Mouse (Mus musculus): ENCODE data around the gene Cpsf3.

Gene Cpsf3

GRCm38 (mm10) chr12:21284761-21285441 lies at the start of gene Cpsf3:
Gene Cpsf3 (plus strand): TSS chr12:21285391.
- in situ Hi-C loops (cut with MboI): no loop called here

- in situ Hi-C loops (cut with MboI): no loop called here
Observed at GRCm38 (mm10) chr12:21241965-21242364, 43.2 kb upstream of the Cpsf3 start.

DNA sequence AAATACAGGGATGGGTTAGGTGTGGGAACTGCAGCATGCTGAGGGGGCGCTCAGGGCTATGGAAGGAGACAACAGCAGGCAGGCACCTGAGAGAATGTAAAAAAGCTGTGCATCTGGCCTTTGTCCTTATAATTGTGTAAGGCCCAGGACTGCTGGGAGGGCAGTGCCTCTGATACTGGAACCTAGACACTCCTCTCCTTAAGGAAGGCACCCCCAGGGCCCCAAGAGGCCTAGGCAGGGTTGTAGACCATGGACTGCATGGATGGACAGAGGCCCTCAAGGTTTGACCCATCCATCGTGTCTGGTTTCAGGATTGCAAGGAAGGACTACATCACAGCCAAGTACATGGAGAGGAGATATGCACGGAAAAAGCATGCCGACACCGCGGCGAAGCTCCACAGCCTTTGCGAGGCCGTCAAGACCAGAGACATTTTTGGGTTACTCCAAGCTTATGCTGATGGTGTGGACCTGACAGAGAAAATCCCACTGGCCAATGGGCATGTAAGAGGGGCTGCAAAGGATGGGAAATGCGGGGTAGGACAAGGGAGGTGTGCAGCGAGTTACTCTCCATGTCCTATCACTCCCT lies 40.7 kb upstream of the Cpsf3 start:
- in situ Hi-C loops (cut with MboI): no loop called here

GRCm38 (mm10) chr12:21247711-21248392 lies 37.3 kb upstream of the Cpsf3 start:
- in situ Hi-C loops (cut with MboI): no loop called here

DNA sequence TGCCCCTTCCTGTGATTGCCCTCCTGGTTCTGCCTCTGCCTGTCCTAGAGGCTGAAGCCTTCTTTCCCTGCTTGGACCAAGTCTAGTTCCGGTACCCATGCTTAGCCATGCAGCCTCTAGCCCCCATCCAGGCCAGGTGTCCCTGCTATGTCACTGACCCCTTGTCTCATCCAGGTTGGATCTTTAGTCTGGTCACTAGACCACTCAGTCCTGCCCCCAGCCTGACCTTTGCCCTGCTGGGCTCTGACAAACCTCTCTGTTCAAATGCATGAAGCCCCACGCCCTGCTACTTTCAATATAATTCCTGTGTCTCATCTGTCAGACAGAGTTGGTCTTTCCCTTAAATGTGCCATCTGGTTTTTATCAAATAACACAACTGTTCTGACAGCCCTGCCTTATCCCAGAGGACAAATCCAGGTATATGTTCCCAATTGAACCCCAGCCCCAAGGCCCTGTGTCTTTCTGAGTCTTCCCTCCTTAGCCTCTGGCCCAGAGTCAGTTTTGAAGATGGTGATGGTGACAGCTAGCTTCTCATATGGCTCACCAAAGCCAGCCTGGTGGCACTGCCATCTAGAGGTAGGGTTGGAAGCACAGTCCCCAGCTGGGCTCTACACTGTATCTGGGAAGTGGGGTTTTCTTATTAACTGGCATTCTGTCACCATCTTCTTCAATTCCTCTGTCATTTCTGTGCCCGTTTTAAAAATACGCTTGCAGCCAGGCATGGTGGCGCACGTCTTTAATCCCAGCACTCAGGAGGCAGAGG lies 24.5 kb upstream of the Cpsf3 start:
- in situ Hi-C loops (cut with MboI): no loop called here

DNA sequence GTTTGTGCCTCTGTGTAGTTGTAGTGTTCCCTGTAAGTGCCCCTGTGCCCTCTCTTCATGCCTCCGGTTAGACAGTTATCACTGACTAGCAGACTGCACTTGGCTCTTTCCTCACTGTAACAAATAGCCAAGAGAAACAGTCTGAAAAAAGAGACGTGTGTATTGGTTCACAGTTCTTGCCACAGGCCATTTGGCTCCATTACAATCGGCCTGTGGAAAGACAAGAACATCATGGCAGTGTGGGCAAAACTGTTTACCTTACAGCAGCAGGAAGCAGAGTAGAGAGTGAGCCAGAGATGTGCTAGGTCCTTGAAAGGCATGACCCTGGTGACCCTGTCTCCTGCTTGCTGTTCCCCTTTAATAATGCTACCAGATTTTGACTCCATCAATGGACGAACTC lies 23.7 kb upstream of the Cpsf3 start:
- in situ Hi-C loops (cut with MboI): no loop called here

GRCm38 (mm10) chr12:21263256-21263655 lies 21.9 kb upstream of the Cpsf3 start:
- in situ Hi-C loops (cut with MboI): no loop called here

DNA sequence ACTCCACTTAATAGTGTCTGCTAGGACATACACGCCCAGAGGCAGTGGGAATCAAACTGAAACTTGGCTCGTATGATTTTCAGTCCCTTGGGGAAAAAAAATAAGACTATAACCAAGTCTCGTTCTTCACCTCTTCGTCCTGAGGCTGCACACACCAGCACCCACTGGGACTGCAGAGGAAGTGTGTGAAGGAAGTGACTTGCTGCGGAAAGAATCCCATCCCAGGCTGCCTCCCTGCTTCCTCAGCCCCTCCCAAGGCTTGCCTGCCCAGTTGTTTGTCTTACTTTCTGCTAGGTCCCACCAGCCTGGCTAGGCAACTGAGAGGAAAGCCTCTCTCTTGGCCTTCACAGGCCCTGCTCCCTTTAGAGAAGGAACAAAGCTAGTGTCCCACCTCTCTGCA lies 20.9 kb upstream of the Cpsf3 start:
- in situ Hi-C loops (cut with MboI): no loop called here

GRCm38 (mm10) chr12:21264970-21265369 lies 20.2 kb upstream of the Cpsf3 start:
- in situ Hi-C loops (cut with MboI): no loop called here

DNA sequence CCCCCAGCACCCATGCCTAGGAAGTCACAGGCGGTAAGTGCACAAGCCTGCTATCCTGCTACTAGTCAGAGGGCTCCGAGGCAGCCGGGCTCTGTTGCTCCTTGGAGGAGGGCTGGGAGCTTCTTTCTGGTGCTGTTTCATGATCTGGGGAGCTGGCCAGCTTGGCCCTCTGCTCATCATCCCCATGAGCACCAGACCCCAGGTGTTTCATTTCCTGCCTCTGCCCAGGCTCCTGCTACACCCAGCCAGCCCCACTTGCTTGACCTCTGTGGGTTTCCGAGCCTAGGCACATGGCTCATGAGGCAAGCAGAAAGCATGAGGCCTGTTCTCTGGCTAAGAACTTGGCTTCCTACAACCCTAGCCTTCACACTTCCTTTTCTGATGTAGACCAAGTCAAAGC lies 19.7 kb upstream of the Cpsf3 start:
- in situ Hi-C loops (cut with MboI): no loop called here

DNA sequence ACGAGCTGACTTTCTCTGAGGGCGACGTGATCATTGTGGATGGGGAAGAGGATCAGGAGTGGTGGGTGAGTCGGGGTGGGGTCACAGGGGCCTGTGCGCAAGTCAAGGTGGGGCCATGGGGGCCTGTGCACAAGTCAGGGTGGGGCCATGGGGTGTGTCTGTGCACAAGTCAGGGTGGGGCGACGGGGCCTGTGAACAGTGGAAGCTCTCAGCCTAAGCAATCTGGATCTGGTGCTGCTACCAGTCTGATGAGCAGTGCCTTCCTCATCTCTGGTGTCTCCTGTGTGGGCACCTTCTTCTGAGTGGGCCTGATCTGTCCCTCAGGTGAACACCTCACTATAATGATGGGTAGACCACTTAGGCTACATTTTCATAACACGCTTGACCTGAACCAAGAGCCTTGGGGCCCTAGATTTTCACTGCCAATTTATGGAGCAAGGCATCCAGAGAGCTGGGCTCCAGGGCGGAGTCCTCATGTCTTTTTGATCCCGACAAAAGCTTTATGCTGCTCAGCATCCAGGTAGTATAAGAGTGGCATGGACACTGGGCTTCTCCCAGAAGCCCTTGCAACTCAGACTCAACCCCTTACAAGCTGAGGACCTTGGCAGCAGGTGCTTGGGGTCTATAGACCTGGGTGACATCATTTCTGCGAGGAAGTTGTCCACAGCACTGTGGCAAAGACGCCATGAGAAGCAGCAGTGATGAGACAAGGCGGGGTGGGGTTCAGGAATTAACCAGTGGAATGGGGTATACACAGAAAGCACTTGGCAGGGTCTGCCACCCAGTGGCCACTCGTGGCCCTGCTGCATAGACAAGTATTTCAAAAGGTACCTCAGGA lies 19.0 kb upstream of the Cpsf3 start:
- in situ Hi-C loops (cut with MboI): no loop called here

DNA sequence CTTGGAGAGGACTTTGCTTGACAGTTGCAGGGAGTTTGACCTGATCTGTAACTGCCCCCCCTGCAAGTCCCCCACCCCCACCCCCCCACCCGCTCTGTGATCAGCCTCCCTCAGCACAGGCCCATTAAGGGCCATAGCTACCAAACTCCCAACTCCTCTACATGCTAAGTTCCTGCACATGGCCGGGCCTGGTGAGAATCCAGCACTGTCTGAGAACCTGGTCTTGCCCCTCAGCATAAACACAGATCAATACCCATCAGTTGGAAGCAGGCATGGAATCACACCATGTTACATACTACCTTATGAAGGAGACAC lies 18.4 kb upstream of the Cpsf3 start:
- in situ Hi-C loops (cut with MboI): no loop called here

DNA sequence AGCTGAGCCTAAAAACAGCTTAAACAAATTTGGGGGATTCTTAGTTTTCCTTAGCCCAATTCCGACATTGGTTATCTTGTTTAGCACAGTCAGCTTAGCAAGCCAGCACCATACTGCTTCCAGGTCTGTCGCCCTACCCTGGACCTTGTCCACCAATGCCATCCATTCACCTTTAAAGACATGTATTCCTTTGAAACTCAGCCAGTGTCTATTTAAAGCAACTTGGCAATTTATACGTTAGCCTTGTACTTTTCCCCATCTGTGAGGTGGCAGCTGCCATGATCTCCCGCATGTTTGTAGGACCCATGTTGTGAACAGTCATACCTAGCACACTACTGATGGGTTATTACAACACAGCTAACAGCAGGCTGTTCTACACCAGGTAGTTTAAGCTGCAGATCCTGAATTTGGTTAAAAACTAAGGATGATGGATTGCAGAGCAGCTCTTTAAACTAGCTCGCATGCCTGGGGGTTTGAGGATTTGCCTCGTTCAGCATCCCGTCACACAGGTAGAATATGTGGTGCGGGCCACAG lies 17.0 kb upstream of the Cpsf3 start:
- in situ Hi-C loops (cut with MboI): no loop called here

- in situ Hi-C loops (cut with MboI): no loop called here
Observed at GRCm38 (mm10) chr12:21274446-21274845, 10.7 kb upstream of the Cpsf3 start.

DNA sequence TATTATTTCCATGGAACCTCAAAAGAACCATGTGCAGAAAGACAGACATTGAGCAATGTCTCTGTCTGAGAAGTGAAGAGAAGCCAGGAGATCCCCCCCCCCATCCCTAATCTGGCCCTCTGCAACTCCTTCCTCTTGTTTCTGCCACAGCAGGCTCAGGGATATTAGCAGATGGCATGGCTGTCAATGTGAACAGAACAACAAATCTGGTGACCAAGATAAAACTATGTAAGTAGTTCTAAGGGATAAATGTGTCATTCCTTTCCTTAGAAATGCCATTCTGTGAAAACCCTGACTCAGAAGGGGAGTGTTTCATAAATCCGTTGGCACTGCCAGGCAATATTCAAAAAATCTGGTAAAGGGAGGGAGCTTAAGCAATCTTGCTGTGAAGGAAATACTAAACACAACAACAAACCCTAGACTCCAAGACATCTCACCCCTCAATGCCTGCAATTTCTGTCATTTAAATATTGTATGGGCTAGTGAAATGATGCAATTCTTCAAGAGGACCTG lies 7.8 kb upstream of the Cpsf3 start:
- in situ Hi-C loops (cut with MboI): no loop called here

GRCm38 (mm10) chr12:21285508-21286242 lies 484 bp downstream of the Cpsf3 start:
- in situ Hi-C loops (cut with MboI): no loop called here

GRCm38 (mm10) chr12:21286243-21286622 lies 1.0 kb downstream of the Cpsf3 start, which contains the start of gene Itgb1bp1:
Gene Itgb1bp1 (minus strand): TSS chr12:21286284.
- in situ Hi-C loops (cut with MboI): no loop called here

- in situ Hi-C loops (cut with MboI): no loop called here
Observed at GRCm38 (mm10) chr12:21286712-21287650, 1.8 kb downstream of the Cpsf3 start.

GRCm38 (mm10) chr12:21288716-21289395 lies 3.7 kb downstream of the Cpsf3 start:
- in situ Hi-C loops (cut with MboI): no loop called here
